Mouse (Mus musculus): ENCODE measurements around the gene Scaf1.

The Scaf1 gene

DNA sequence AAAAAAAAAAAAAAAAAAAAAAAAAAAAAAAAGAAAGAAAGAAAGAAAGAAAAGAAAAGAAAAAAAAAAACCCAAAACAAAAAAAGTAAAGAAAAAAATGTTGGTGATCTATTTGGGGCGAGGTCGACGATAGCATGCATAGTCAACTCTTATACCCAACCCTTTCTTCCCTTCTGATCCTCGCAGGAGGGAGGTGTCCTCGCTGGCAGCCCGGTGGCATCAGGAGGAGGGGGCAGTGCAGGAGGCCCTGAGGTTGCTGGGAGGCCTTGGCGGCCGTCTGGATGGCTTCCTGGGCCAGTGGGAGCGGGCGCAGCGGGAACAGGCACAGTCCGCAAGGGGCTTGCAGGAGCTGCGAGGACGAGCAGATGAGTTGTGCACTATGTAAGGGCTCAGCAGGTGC is 62.6 kb downstream of the Scaf1 start:
- DNase-seq: no peak

All from thymus, adult 18-20 months (tissue).